Mouse (Mus musculus): Measurements from ENCODE around the gene Krtap24-1.

Gene Krtap24-1

GRCm38 (mm10) chr16:88611922-88612321 lies at the start of gene Krtap24-1:
Gene Krtap24-1 (minus strand): TSS chr16:88612279.
- no peak for DNase-seq (ENCODE audit: low spot score)

- no peak for DNase-seq (ENCODE audit: low spot score)
These were observed 45.3 kb upstream of the Krtap24-1 start for GRCm38 (mm10) chr16:88657426-88657825.

GRCm38 (mm10) chr16:88651952-88652351 lies 39.9 kb upstream of the Krtap24-1 start:
- no peak for DNase-seq (ENCODE audit: low spot score)

GRCm38 (mm10) chr16:88651082-88651481 lies 39.0 kb upstream of the Krtap24-1 start:
- DNase-seq (ENCODE audit: low spot score) = no peak

GRCm38 (mm10) chr16:88647358-88647846 lies 35.3 kb upstream of the Krtap24-1 start, which contains the start of gene Krtap26-1:
Gene Krtap26-1 (minus strand): TSS chr16:88647796.
- DNase-seq (ENCODE audit: low spot score) = no peak

GRCm38 (mm10) chr16:88646366-88647111 lies 34.5 kb upstream of the Krtap24-1 start:
- no peak for DNase-seq (ENCODE audit: low spot score)

- DNase-seq (ENCODE audit: low spot score) = no peak
These were observed 28.0 kb upstream of the Krtap24-1 start for GRCm38 (mm10) chr16:88640053-88640452.

GRCm38 (mm10) chr16:88635142-88635541 lies 23.1 kb upstream of the Krtap24-1 start:
- no peak for DNase-seq (ENCODE audit: low spot score)

GRCm38 (mm10) chr16:88631474-88631873 lies 19.4 kb upstream of the Krtap24-1 start:
- no peak for DNase-seq (ENCODE audit: low spot score)

- no peak for DNase-seq (ENCODE audit: low spot score)
These were observed 15.5 kb upstream of the Krtap24-1 start, which contains the start of gene 2310079G19Rik for GRCm38 (mm10) chr16:88627566-88627965. Gene 2310079G19Rik (minus strand): TSS chr16:88627666.

- no peak for DNase-seq (ENCODE audit: low spot score)
These were observed 633 bp upstream of the Krtap24-1 start for GRCm38 (mm10) chr16:88612712-88613111.

GRCm38 (mm10) chr16:88604570-88604969 lies 7.5 kb downstream of the Krtap24-1 start:
- DNase-seq (ENCODE audit: low spot score) = no peak

GRCm38 (mm10) chr16:88602464-88602863 lies 9.6 kb downstream of the Krtap24-1 start:
- no peak for DNase-seq (ENCODE audit: low spot score)

- DNase-seq (ENCODE audit: low spot score) = no peak
These were observed 11.8 kb downstream of the Krtap24-1 start for GRCm38 (mm10) chr16:88600303-88600702.

GRCm38 (mm10) chr16:88599504-88600237 lies 12.4 kb downstream of the Krtap24-1 start:
- DNase-seq (ENCODE audit: low spot score) = no peak

- DNase-seq (ENCODE audit: low spot score) = no peak
These were observed 19.3 kb downstream of the Krtap24-1 start for GRCm38 (mm10) chr16:88592758-88593157.

GRCm38 (mm10) chr16:88583338-88583737 lies 28.7 kb downstream of the Krtap24-1 start:
- no peak for DNase-seq (ENCODE audit: low spot score)

- DNase-seq (ENCODE audit: low spot score) = no peak
These were observed 36.0 kb downstream of the Krtap24-1 start for GRCm38 (mm10) chr16:88575885-88576679.

GRCm38 (mm10) chr16:88572904-88573404 lies 39.1 kb downstream of the Krtap24-1 start:
- DNase-seq (ENCODE audit: low spot score) = no peak

GRCm38 (mm10) chr16:88570136-88570535 lies 41.9 kb downstream of the Krtap24-1 start:
- DNase-seq (ENCODE audit: low spot score) = no peak

GRCm38 (mm10) chr16:88569732-88570131 lies 42.3 kb downstream of the Krtap24-1 start:
- no peak for DNase-seq (ENCODE audit: low spot score)

GRCm38 (mm10) chr16:88569096-88569495 lies 43.0 kb downstream of the Krtap24-1 start:
- DNase-seq (ENCODE audit: low spot score) = no peak

Data from testis, postnatal 14 days (tissue).